Mouse (Mus musculus) ES-Bruce4 (cell line): Measurements from ENCODE around the gene Exo1.

Source experiments
- CTCF ChIP-seq: IDR thresholded peaks from one replicate; pipeline ENCODE4 v1.8.1; 2011; ENCODE audit warnings: low read depth, low read length
- EP300 ChIP-seq: IDR thresholded peaks from 2 replicates; pipeline ENCODE4 v1.6.1; 2011; ENCODE audit warnings: low read depth, low read length; ENCODE audit not compliant: insufficient read depth

DNA sequence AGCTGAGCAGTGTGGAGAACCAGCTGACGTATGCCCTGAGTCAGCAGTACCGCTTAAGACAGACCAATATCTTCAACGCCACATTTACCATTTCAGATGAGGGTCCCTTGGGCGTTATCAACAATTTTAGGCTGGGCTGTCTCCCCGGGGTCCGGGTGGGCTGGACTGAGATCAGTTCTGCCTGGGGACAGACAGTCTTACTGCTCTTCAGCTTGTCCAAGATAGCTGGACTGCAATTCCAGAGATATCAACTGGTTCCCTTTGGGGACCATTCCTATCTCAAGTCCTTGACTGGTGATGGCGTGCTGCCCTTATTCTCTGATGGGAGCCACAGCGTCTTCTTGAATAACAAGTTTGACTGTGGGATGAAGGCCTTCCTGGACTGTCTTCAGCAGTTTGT, 40.7 kb downstream of the Exo1 start:
- no peak for TF ChIP-seq CTCF
- no peak for TF ChIP-seq EP300
